Mouse (Mus musculus): Measurements from ENCODE around the gene Nyap1.

GRCm38 (mm10) chr5:137740506-137740905 lies 901 bp downstream of the Nyap1 start:
- no peak for TF ChIP-seq MYOD1 (IDR thresholded peaks at IDR 0.05; ENCODE audit: control insufficient read depth in 1 of 3, insufficient read length in 2 of 3, low read depth in 2 of 3)
- no peak for TF ChIP-seq POLR2A (IDR thresholded peaks at IDR 0.05; ENCODE audit: insufficient read length, low read depth)
- TF ChIP-seq TCF12 (IDR thresholded peaks at IDR 0.05; ENCODE audit: insufficient read depth, poor library complexity, severe bottlenecking) = no peak
- TF ChIP-seq USF1 (IDR thresholded peaks at IDR 0.05; ENCODE audit: low read depth) = no peak
- no peak for TF ChIP-seq MAX (IDR thresholded peaks at IDR 0.05; ENCODE audit: low read depth)
- no peak for TF ChIP-seq CEBPB (IDR thresholded peaks at IDR 0.05; ENCODE audit: insufficient read depth, poor library complexity, severe bottlenecking)
- TF ChIP-seq E2F4 (IDR thresholded peaks at IDR 0.05; ENCODE audit: insufficient read depth) = no peak
- TF ChIP-seq MYOG (IDR thresholded peaks at IDR 0.05; ENCODE audit: control insufficient read depth in 1 of 3, insufficient read depth in 1 of 3, insufficient read length in 2 of 3, low read depth in 2 of 3) = no peak
- TF ChIP-seq REST (IDR thresholded peaks at IDR 0.05; ENCODE audit: insufficient read depth, insufficient read length) = no peak
- TF ChIP-seq POLR2AphosphoS2 (IDR thresholded peaks at IDR 0.05; ENCODE audit: insufficient read length, low read depth) = no peak
- TF ChIP-seq SRF (IDR thresholded peaks at IDR 0.05; ENCODE audit: control insufficient read depth, insufficient read length, low read depth) = no peak
- no peak for TF ChIP-seq TCF3 (IDR thresholded peaks at IDR 0.05; ENCODE audit: insufficient read length, low read depth)

Data from myocyte (in vitro differentiated cells).